Mouse (Mus musculus): Measurements from ENCODE around the gene Mical3.

GRCm38 (mm10) chr6:120909501-120909900 is 221.3 kb downstream of the Mical3 start:
- TF ChIP-seq FLI1 (IDR thresholded peaks at IDR 0.05; ENCODE audit: low read length) (no peak), GATA1 (IDR thresholded peaks at IDR 0.05; ENCODE audit: borderline replicate concordance, low read length) (no peak)
